Mouse (Mus musculus): ENCODE data around the gene 1600014C23Rik. TPM values are rescaled to one million over a fixed set of nuclear protein-coding genes. Genes with fewer than 3 reads are reported as not detected.

The 1600014C23Rik gene
- total and polyA plus RNA-seq, 2 experiments from 2014 or later: not detected

GRCm38 (mm10) chr17:45692159-45692558, 41.5 kb downstream of the 1600014C23Rik start:
- WGBS: 90% methylated on average over 5 of the region's 5 CpGs
- no peak for ATAC-seq
- H3K4me3 ChIP-seq (ENCODE audit: low read depth, low read length): no peak overlapping the region

GRCm38 (mm10) chr17:45690044-45690443, 43.6 kb downstream of the 1600014C23Rik start:
- no peak overlapping the region for H3K27ac ChIP-seq (ENCODE audit: low read depth, low read length)
- WGBS: 90% methylated on average over 4 of the region's 4 CpGs

More at GRCm38 (mm10) chr17:45692159-45692558, 41.5 kb downstream of the 1600014C23Rik start:
- H3K4me1 ChIP-seq (ENCODE audit: insufficient read depth): peaks cover 3% of the 10 kb centered on the region; the same call in 1 of the 2 replicates
- no peak for DNase-seq
- H3K27me3 ChIP-seq (ENCODE audit: insufficient read depth, low read length): no peaks in the 10 kb centered on the region
- no peaks in the 10 kb centered on the region for H3K9me3 ChIP-seq (ENCODE audit: low read length)
- H3K9ac ChIP-seq: no peak overlapping the region
- TF ChIP-seq CTCF (IDR thresholded peaks at IDR 0.05; ENCODE audit: low read depth): no peak
- H3K4me2 ChIP-seq (ENCODE audit: low read depth): no peak overlapping the region
- H3K36me3 ChIP-seq (ENCODE audit: insufficient read depth): no peaks in the 10 kb centered on the region
- H3K27ac ChIP-seq (ENCODE audit: low read depth, low read length): no peak overlapping the region

DNA sequence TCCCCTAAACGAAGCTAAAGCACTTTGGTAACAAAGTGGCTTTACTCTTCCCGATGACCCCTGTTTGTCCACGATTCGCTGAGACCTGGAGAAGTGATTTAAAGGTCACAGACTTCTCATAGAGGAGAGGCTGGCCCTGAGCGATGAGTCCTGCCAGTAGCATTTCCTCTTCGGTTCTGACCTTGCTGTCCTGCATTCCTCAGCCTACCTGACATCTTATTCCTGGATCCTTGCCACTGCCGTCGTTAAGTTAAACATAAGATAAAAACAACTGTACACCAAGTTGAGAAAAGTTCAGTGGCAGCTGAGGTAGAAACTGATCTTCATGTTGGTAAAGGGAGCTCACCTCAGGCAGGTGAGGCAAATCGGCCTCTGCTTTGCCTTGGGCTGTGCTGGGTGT, 44.5 kb downstream of the 1600014C23Rik start:
- Histone ChIP-seq H3K4me1 (ENCODE audit: insufficient read depth) (peaks cover 11% of the 10 kb centered on the region; the same call in 1 of the 2 replicates), H3K4me2 (ENCODE audit: low read depth) (no peak overlapping the region), H3K27me3 (ENCODE audit: insufficient read depth, low read length) (no peaks in the 10 kb centered on the region), H3K4me3 (ENCODE audit: low read depth, low read length) (no peak overlapping the region), H3K27ac (ENCODE audit: low read depth, low read length) (no peak overlapping the region), H3K9me3 (ENCODE audit: low read length) (no peaks in the 10 kb centered on the region), H3K9ac (no peak overlapping the region), H3K36me3 (ENCODE audit: insufficient read depth) (no peaks in the 10 kb centered on the region)
- WGBS: 94% methylated on average over 9 of the region's 9 CpGs
- ATAC-seq: no peak
- no peak for TF ChIP-seq CTCF (IDR thresholded peaks at IDR 0.05; ENCODE audit: low read depth)
- DNase-seq: no peak

More at GRCm38 (mm10) chr17:45690044-45690443, 43.6 kb downstream of the 1600014C23Rik start:
- H3K4me1 ChIP-seq (ENCODE audit: insufficient read depth): peaks cover 6% of the 10 kb centered on the region; the same call in 1 of the 2 replicates
- H3K4me2 ChIP-seq (ENCODE audit: low read depth): no peak overlapping the region
- TF ChIP-seq CTCF (IDR thresholded peaks at IDR 0.05; ENCODE audit: low read depth): no peak
- ATAC-seq (no peak), DNase-seq (no peak)
- H3K27me3 ChIP-seq (ENCODE audit: insufficient read depth, low read length): no peaks in the 10 kb centered on the region
- no peak overlapping the region for H3K9ac ChIP-seq
- H3K4me3 ChIP-seq (ENCODE audit: low read depth, low read length): no peak overlapping the region
- no peaks in the 10 kb centered on the region for H3K36me3 ChIP-seq (ENCODE audit: insufficient read depth)
- no peaks in the 10 kb centered on the region for H3K9me3 ChIP-seq (ENCODE audit: low read length)

- peak within 1 kb of the TSS; percentile 84 for H3K27ac ChIP-seq (ENCODE audit: low read depth, low read length)
- DNase-seq (no peak), ATAC-seq (peak; percentile 9; the same call in 1 of the 2 replicates)
- peak within 1 kb of the TSS; percentile 78 for H3K4me3 ChIP-seq (ENCODE audit: low read depth, low read length)
- H3K9me3 ChIP-seq (ENCODE audit: low read length): no peaks in the 10 kb centered on the region
- 5% methylated on average over 12 of the region's 12 CpGs for WGBS
- no peaks in the 10 kb centered on the region for H3K27me3 ChIP-seq (ENCODE audit: insufficient read depth, low read length)
- no peak for TF ChIP-seq CTCF (IDR thresholded peaks at IDR 0.05; ENCODE audit: low read depth)
- H3K4me2 ChIP-seq (ENCODE audit: low read depth): peak within 1 kb of the TSS; percentile 83
- peaks cover 11% of the 10 kb centered on the region; the same call in 1 of the 2 replicates for H3K4me1 ChIP-seq (ENCODE audit: insufficient read depth)
- H3K9ac ChIP-seq: peak within 1 kb of the TSS; percentile 89
- no peaks in the 10 kb centered on the region for H3K36me3 ChIP-seq (ENCODE audit: insufficient read depth)
These were observed 46.9 kb downstream of the 1600014C23Rik start, which contains the start of gene Tmem63b for GRCm38 (mm10) chr17:45686716-45687115. Tmem63b (minus strand) TSS chr17:45686905.

GRCm38 (mm10) chr17:45686093-45686619, 47.5 kb downstream of the 1600014C23Rik start, which contains the start of gene Mrpl14:
Mrpl14 (plus strand) TSS chr17:45686322.
- H3K4me3 ChIP-seq (ENCODE audit: low read depth, low read length): peak within 1 kb of the TSS; percentile 78
- ATAC-seq (peak; percentile 86), DNase-seq (peak; percentile 99)
- no peaks in the 10 kb centered on the region for H3K9me3 ChIP-seq (ENCODE audit: low read length)
- peaks cover 11% of the 10 kb centered on the region; the same call in 1 of the 2 replicates for H3K4me1 ChIP-seq (ENCODE audit: insufficient read depth)
- peak within 1 kb of the TSS; percentile 84 for H3K27ac ChIP-seq (ENCODE audit: low read depth, low read length)
- H3K36me3 ChIP-seq (ENCODE audit: insufficient read depth): no peaks in the 10 kb centered on the region
- 0% methylated on average over 31 of the region's 50 CpGs for WGBS
- H3K9ac ChIP-seq: peak within 1 kb of the TSS; percentile 89
- H3K27me3 ChIP-seq (ENCODE audit: insufficient read depth, low read length): no peaks in the 10 kb centered on the region
- H3K4me2 ChIP-seq (ENCODE audit: low read depth): peak within 1 kb of the TSS; percentile 83
- peak; percentile 28; the same call in 1 of the 2 replicates for TF ChIP-seq CTCF (IDR thresholded peaks at IDR 0.05; ENCODE audit: low read depth)

DNA sequence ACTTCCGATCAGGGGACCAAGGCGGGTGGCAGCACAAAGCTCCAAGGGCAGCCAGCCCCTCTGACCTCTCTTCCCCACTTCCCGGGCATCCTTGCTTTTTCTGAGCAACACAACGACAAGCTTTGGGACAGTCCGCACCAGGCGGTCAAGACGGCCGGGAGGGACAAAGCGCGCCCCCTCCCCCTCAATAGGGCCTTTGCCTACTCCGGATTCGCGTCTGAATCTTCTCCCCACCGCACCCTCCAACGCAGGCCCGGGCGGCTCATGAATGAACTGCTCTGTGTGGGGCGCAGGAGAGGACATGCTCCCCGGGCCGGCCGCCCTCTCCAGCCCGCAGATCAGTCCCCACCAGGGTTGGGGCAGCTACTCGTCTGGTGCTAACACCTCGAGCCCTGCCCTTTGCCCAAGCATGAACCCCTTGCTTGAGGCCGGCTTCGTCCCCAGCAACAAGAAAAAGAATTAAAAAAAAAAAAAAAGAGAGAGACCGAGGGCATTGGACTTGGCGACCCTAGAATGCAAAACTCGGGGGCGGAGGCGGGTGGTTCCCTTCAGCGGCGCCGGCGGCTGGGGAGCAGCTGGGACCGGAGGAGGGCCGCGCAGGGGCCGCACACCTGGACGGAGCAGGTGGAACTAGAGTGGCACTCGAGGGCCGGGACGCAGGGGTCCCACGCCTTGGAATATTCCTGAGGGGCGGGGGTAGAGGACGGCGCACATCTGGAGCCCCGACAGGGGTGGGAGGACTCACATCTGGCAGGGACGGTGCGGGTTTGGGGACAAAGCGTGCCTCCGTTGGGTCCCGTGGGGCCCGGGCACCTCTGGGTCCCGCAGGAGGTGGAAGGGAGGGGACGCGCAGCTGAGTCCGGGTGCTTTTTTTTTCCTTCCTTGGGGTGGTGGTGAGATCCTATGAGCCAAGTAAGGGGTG, 48.2 kb downstream of the 1600014C23Rik start:
- H3K4me3 ChIP-seq (ENCODE audit: low read depth, low read length): peak overlapping the region; percentile 78
- H3K36me3 ChIP-seq (ENCODE audit: insufficient read depth): no peaks in the 10 kb centered on the region
- no peak for TF ChIP-seq CTCF (IDR thresholded peaks at IDR 0.05; ENCODE audit: low read depth)
- H3K9ac ChIP-seq: peak overlapping the region; percentile 89
- H3K27me3 ChIP-seq (ENCODE audit: insufficient read depth, low read length): no peaks in the 10 kb centered on the region
- H3K4me2 ChIP-seq (ENCODE audit: low read depth): peak overlapping the region; percentile 81
- peaks cover 16% of the 10 kb centered on the region; the same call in 1 of the 2 replicates for H3K4me1 ChIP-seq (ENCODE audit: insufficient read depth)
- peak; percentile 39 for ATAC-seq
- no peaks in the 10 kb centered on the region for H3K9me3 ChIP-seq (ENCODE audit: low read length)
- peak overlapping the region; percentile 84 for H3K27ac ChIP-seq (ENCODE audit: low read depth, low read length)
- peak; percentile 67 for DNase-seq
- WGBS: 2% methylated on average over 55 of the region's 58 CpGs

Measured in forebrain, postnatal 0 days (tissue).